Mouse (Mus musculus) midbrain, embryonic 14.5 days (tissue): Measurements from ENCODE around the gene Gm10277. TPM values are rescaled to one million over a fixed set of nuclear protein-coding genes. Genes with fewer than 3 reads are reported as not detected.

ENCODE experiments used
- ATAC-seq: fragments of 200-750 bp; cut with Nextera tagmentation; 2 replicates; pipeline ENCODE4 v1.8.0; 2017; ENCODE audit warnings: moderate number of reproducible peaks, moderate library complexity; ENCODE audit not compliant: low FRiP score, low TSS enrichment
- DNase-seq: peaks from one replicate; pipeline ENCODE4 v3.0.0-alpha.2; 2015
- H3K27ac ChIP-seq: fragments of 300-500 bp; sonication (generic); replicated peaks from 2 replicates; pipeline ENCODE4 v1.5.1; 2014; ENCODE audit warnings: mild to moderate bottlenecking, low read depth, low read length, moderate library complexity
- H3K27me3 ChIP-seq: fragments of 300-500 bp; sonication (generic); 2 replicates; pipeline ENCODE4 v1.6.1; 2014; ENCODE audit warnings: low read length, control low read depth, mixed read lengths; ENCODE audit not compliant: control insufficient read depth, insufficient read depth
- H3K36me3 ChIP-seq: fragments of 300-500 bp; sonication (generic); 2 replicates; pipeline ENCODE4 v1.6.1; 2014; ENCODE audit warnings: low read length, control low read depth; ENCODE audit not compliant: control insufficient read depth, insufficient read depth
- H3K4me1 ChIP-seq: fragments of 300-500 bp; sonication (generic); 2 replicates; pipeline ENCODE4 v1.6.1; 2014; ENCODE audit warnings: mild to moderate bottlenecking, antibody characterized with exemption, low read length, control low read depth; ENCODE audit not compliant: control insufficient read depth, insufficient read depth
- H3K4me2 ChIP-seq: fragments of 300-500 bp; sonication (generic); 2 replicates; pipeline ENCODE4 v1.6.1; 2014; ENCODE audit warnings: mild to moderate bottlenecking, low read length, moderate library complexity
- H3K4me3 ChIP-seq: fragments of 300-500 bp; sonication (generic); replicated peaks from 2 replicates; pipeline ENCODE4 v1.5.1; 2014; ENCODE audit warnings: low read depth, low read length
- H3K9ac ChIP-seq: fragments of 300-500 bp; sonication (generic); replicated peaks from 2 replicates; pipeline ENCODE4 v1.6.1; 2014; ENCODE audit warnings: mild to moderate bottlenecking, low read length, moderate library complexity
- H3K9me3 ChIP-seq: fragments of 300-500 bp; sonication (generic); 2 replicates; pipeline ENCODE4 v1.6.1; 2016; ENCODE audit warnings: low read length, control low read depth, mixed read lengths; ENCODE audit not compliant: control insufficient read depth
- WGBS: fragments of 180-500 bp; shearing (Covaris S2); extraction: QIAGEN DNeasy Blood & Tissue Kit; methylation state at CpG from one replicate; pipeline ENCODE4 v1.1.7; 2014; 5-methylcytosine and 5-hydroxymethylcytosine counted together
- polyA plus RNA-seq: library from polyadenylated mRNA; unstranded; fragments of >200 nt; fragmentation: Nextera tagmentation; extraction: Ambion mirVana; gene quantifications from 2 replicates; pipeline ENCODE4 v1.2.1, GENCODE M21; 2014

Gm10277 gene
- polyA plus RNA-seq, 1 experiment from 2014 or later, result 1.6 TPM

- Histone ChIP-seq H3K27ac (no peak overlapping the region), H3K27me3 (no peaks in the 10 kb centered on the region), H3K9me3 (no peaks in the 10 kb centered on the region), H3K9ac (no peak overlapping the region), H3K4me1 (peaks cover 7% of the 10 kb centered on the region; the same call in 1 of the 2 replicates), H3K4me2 (no peak overlapping the region), H3K4me3 (no peak overlapping the region), H3K36me3 (peaks cover 61% of the 10 kb centered on the region)
- peak; percentile 57; the same call in 1 of the 2 replicates for ATAC-seq
- peak; percentile 92 for DNase-seq
- WGBS, result 54% methylated on average over 18 of the region's 18 CpGs
Measured at GRCm38 (mm10) chr11:77827241-77827995, 39.9 kb upstream of the Gm10277 start.

- no peak for DNase-seq
- WGBS, result 27% methylated on average over 3 of the region's 3 CpGs
- ATAC-seq, result no peak
- Histone ChIP-seq H3K4me2 (no peak overlapping the region), H3K9ac (no peak overlapping the region), H3K36me3 (peaks cover 64% of the 10 kb centered on the region), H3K4me1 (peaks cover 7% of the 10 kb centered on the region; the same call in 1 of the 2 replicates), H3K27ac (peak overlapping the region; percentile 52; the same call in 1 of the 2 replicates), H3K9me3 (no peaks in the 10 kb centered on the region), H3K4me3 (no peak overlapping the region), H3K27me3 (no peaks in the 10 kb centered on the region)
Measured at GRCm38 (mm10) chr11:77826311-77826710, 38.8 kb upstream of the Gm10277 start.

- DNase-seq (peak; percentile 90), ATAC-seq (no peak)
- WGBS, result 3% methylated on average over 5 of the region's 5 CpGs
- Histone ChIP-seq H3K36me3 (peaks cover 64% of the 10 kb centered on the region), H3K4me3 (no peak overlapping the region), H3K4me2 (no peak overlapping the region), H3K9ac (no peak overlapping the region), H3K27ac (peak overlapping the region; percentile 52; the same call in 1 of the 2 replicates), H3K27me3 (no peaks in the 10 kb centered on the region), H3K9me3 (no peaks in the 10 kb centered on the region), H3K4me1 (peaks cover 7% of the 10 kb centered on the region; the same call in 1 of the 2 replicates)
Measured at GRCm38 (mm10) chr11:77825853-77826252, 38.3 kb upstream of the Gm10277 start.

- H3K9me3 ChIP-seq, result no peaks in the 10 kb centered on the region
Measured at GRCm38 (mm10) chr11:77822781-77823180, 35.2 kb upstream of the Gm10277 start.

GRCm38 (mm10) chr11:77821648-77822047 lies 34.1 kb upstream of the Gm10277 start:
- Histone ChIP-seq H3K4me3 (no peak overlapping the region), H3K4me1 (peaks cover 3% of the 10 kb centered on the region; the same call in 1 of the 2 replicates), H3K9ac (no peak overlapping the region), H3K27me3 (no peaks in the 10 kb centered on the region), H3K27ac (no peak overlapping the region), H3K36me3 (peaks cover 65% of the 10 kb centered on the region), H3K9me3 (no peaks in the 10 kb centered on the region), H3K4me2 (no peak overlapping the region)
- ATAC-seq (no peak), DNase-seq (peak; percentile 52)
- 15% methylated on average over 8 of the region's 8 CpGs for WGBS

More at GRCm38 (mm10) chr11:77822781-77823180, 35.2 kb upstream of the Gm10277 start:
- WGBS, result 14% methylated on average over 7 of the region's 7 CpGs
- H3K27me3 ChIP-seq, result no peaks in the 10 kb centered on the region
- H3K4me2 ChIP-seq, result no peak overlapping the region
- no peak overlapping the region for H3K9ac ChIP-seq
- peaks cover 3% of the 10 kb centered on the region; the same call in 1 of the 2 replicates for H3K4me1 ChIP-seq
- DNase-seq, result peak; percentile 84
- ATAC-seq, result no peak
- no peak overlapping the region for H3K27ac ChIP-seq
- peaks cover 64% of the 10 kb centered on the region for H3K36me3 ChIP-seq
- H3K4me3 ChIP-seq, result no peak overlapping the region

- Histone ChIP-seq H3K9me3 (no peaks in the 10 kb centered on the region), H3K27me3 (no peaks in the 10 kb centered on the region), H3K4me3 (no peak overlapping the region), H3K9ac (no peak overlapping the region), H3K4me2 (no peak overlapping the region), H3K4me1 (no peaks in the 10 kb centered on the region), H3K36me3 (peaks cover 41% of the 10 kb centered on the region), H3K27ac (no peak overlapping the region)
- DNase-seq (peak; percentile 74), ATAC-seq (no peak)
- 24% methylated on average over 3 of the region's 3 CpGs for WGBS
Measured at GRCm38 (mm10) chr11:77816003-77816402, 28.5 kb upstream of the Gm10277 start.

GRCm38 (mm10) chr11:77813969-77814368 lies 26.4 kb upstream of the Gm10277 start:
- DNase-seq, result no peak
- H3K4me1 ChIP-seq, result no peaks in the 10 kb centered on the region
- 80% methylated on average over 2 of the region's 2 CpGs for WGBS
- ATAC-seq, result no peak
- H3K36me3 ChIP-seq, result peaks cover 24% of the 10 kb centered on the region
- H3K9me3 ChIP-seq, result no peaks in the 10 kb centered on the region
- no peak overlapping the region for H3K9ac ChIP-seq
- no peak overlapping the region for H3K27ac ChIP-seq
- H3K27me3 ChIP-seq, result no peaks in the 10 kb centered on the region
- H3K4me2 ChIP-seq, result no peak overlapping the region
- H3K4me3 ChIP-seq, result no peak overlapping the region

- no peak for ATAC-seq
- Histone ChIP-seq H3K27me3 (no peaks in the 10 kb centered on the region), H3K4me2 (no peak overlapping the region), H3K4me1 (peaks cover 15% of the 10 kb centered on the region), H3K4me3 (no peak overlapping the region), H3K9me3 (no peaks in the 10 kb centered on the region), H3K36me3 (peaks cover 8% of the 10 kb centered on the region; the same call in 1 of the 2 replicates), H3K9ac (no peak overlapping the region), H3K27ac (no peak overlapping the region)
- no peak for DNase-seq
- WGBS, result 93% methylated on average over 6 of the region's 6 CpGs
Measured at GRCm38 (mm10) chr11:77810018-77810417, 22.5 kb upstream of the Gm10277 start.

GRCm38 (mm10) chr11:77809215-77809614 lies 21.7 kb upstream of the Gm10277 start:
- ATAC-seq, result no peak
- peaks cover 8% of the 10 kb centered on the region; the same call in 1 of the 2 replicates for H3K36me3 ChIP-seq
- H3K4me1 ChIP-seq, result peaks cover 15% of the 10 kb centered on the region
- no peaks in the 10 kb centered on the region for H3K9me3 ChIP-seq
- no peak overlapping the region for H3K4me2 ChIP-seq
- no peak for DNase-seq
- no peaks in the 10 kb centered on the region for H3K27me3 ChIP-seq
- H3K9ac ChIP-seq, result no peak overlapping the region
- H3K27ac ChIP-seq, result no peak overlapping the region
- no peak overlapping the region for H3K4me3 ChIP-seq
- WGBS, result 57% methylated on average over 4 of the region's 4 CpGs
